Mouse (Mus musculus): ENCODE results near the gene Gm498.

DNA sequence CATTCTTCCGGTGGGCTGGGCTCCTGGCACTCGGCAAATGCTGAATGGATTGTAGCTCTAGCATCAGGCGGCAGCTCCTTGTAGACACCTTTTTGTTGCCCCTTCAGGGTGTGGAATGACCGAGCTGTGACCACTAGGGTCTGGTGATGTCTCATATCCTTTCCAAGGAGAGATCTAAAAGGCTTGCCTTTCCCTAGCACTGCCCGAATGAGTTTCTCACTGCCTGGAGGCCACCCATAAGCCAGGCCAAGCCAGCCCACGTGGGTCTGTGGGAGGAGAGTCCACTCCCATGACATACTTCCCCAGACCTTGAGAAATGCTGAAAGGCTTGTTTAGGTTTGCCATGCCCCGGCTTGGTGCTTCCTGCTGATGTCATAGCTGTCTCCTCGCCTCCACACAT is 34.4 kb upstream of the Gm498 start:
- TF ChIP-seq CTCF (IDR thresholded peaks at IDR 0.05; ENCODE audit: control insufficient read depth, insufficient read depth, insufficient read length) (no peak), MYOG (IDR thresholded peaks at IDR 0.05; ENCODE audit: control insufficient read depth, extremely low read depth, insufficient read length) (no peak), FOSL1 (IDR thresholded peaks at IDR 0.05; ENCODE audit: insufficient read depth, low read length, poor library complexity, severe bottlenecking) (no peak)
